Mouse (Mus musculus): Measurements from ENCODE around the gene Irf4. TPM values are rescaled to one million over a fixed set of nuclear protein-coding genes. Genes with fewer than 3 reads are reported as not detected.

Gene Irf4
- total RNA-seq, 1 experiment from 2014 or later: 0.50 TPM

DNA sequence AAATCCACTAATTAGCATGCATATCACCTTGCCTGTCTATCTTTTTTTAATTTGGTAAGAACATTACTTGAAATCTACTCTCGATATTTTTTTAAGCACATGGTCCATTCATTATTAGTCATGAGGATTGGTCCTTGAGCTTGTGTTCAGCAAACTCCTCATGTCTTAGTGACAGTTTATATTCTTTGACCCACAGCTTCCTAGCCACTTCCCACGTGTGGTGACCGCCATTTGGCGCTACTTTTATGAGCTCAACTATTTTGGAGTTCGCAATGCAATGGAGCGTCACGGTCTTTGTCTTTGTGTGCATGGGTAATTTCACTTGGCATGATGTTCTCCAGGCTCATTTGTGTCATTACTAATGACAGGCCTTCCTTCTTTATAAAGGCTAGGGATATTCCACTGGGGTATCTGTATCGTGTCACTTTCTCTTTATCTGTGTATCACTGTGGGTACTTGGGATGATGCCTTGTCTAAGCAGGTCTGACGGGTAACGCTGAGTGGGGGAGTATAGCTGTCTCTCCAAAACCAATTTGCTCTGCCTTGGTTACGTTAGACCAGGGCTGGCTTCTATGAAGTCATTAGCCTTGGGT is 9.9 kb downstream of the Irf4 start:
- ATAC-seq (replicated peaks; ENCODE audit: low read depth, poor library complexity, severe bottlenecking): no peak

DNA sequence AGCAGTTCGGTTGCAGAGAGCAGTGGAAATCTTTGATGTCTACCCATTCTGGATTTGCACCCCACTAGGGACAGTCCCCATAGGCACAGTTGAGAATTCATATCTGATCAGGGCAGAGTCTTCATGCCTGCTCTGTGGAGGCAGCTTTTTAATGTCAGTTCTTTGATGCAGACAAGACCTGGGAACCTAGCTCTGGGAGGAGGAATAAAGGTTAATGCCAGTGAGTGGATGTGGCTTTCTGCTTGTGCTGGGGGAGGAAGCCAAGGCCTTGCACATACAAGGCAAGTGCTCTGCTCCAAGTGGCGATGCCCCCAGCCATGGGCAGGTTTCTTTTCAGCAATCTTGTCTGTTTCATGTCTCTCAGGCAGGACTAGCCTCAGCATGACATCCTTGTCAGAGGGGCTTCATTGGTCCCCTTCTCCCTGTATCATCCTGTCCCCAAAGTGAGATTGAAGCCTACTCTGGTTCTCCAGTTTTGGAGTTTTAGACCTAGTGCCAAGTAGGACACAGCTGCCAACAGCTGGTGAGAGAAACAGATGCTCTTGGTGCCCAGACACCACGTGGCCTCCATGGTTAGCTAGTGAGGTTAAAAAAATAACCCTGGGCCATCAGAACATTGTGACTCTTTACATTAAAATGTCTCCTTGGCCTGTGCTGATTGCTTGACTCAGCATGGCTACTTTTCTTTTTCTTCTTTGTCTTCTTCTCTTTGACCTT is 11.5 kb downstream of the Irf4 start:
- no peak for ATAC-seq (replicated peaks; ENCODE audit: low read depth, poor library complexity, severe bottlenecking)

DNA sequence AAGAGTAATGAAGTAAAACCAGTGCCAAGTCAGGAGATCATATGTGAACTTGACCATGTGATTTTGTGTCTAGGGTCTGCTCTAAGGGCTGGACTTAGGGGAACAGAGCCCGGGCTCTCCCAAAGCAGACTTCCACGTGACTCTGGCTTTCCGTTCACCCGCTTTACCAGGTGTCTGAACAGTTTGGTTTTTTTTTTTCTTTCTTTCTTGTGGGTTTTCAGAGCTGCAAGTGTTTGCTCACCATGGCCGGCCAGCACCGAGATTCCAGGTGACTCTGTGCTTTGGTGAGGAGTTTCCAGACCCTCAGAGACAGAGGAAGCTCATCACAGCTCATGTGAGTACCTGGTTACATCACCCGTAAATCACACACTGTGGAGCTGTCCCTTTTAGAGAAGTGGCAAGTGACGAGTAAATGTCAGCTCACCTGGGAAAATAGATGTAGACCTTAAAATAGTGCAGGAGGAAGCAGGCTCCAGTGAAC is 12.2 kb downstream of the Irf4 start:
- ATAC-seq (replicated peaks; ENCODE audit: low read depth, poor library complexity, severe bottlenecking): no peak

DNA sequence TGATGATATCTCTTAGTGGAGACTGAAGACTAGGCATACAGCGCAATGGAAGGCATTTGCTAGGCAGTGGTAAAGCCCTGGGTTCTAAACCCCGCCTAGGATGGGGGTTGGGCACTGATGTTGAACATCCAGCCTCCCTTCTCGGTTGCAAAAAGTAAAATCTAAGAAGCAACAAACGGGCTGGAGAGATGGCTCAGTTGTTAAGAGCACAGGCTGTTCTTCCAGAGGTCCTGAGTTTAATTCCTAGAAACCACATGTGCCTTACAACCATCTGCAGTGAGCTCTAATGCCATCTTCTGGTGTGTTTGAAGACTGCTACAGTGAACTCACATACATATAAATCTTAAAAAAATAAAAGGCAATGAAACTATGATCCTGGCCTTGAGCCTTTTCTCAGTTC is 13.2 kb downstream of the Irf4 start:
- ATAC-seq (replicated peaks; ENCODE audit: low read depth, poor library complexity, severe bottlenecking): no peak

DNA sequence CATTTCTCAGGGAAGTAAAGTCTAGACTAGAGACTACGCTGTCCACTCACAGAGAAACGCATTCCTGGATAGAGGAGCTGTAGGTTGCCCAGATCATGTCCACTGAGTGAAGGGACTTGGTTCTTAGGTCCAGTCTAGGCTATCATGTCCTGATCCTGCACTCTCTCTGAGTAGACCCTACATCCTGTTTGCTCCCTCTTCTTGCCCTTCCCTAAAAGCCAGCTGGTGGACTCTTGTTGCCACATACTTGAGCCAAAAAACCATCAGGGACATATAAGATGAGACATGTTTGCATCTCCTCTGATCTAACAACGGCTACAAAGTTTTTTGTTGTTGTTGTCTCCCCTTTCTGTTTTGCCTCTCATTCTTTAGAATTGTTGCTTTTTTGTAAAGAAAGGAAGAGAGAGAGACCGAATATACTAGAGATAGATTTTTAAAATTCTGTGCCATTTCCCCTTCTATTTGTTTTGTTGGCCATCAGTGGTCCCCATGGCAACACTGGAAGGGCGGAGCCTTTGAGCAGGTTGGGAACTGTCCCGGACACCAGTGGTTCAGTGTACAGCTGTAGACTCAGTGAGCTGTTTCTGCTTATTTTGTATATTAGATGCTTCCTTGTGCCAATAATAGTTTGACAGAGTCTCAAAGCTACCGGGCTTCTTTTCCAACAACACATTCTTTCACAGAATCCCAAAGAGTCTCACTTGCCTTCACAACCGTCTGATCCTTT is 15.2 kb downstream of the Irf4 start:
- ATAC-seq (replicated peaks; ENCODE audit: low read depth, poor library complexity, severe bottlenecking): peak; percentile 45; the same call in 1 of the 2 replicates

DNA sequence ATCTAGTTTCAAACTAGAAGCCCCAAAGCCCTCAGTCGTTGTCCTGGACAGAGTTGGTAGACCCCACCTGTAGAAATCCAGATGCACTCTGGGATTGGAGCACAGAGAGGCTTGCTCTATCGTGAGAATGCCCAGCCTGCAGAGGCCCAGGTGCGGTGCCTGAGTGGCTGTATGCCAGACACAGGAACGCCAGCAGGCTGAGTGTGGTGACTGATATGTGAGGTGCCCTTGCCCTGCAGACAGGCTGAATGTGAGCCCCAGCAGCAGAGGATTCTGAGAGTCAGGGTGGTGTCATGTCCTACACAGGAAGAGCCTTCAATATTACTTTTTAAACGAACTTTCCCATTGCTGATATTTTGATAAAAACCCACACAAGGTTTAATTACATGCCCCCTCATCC is 16.9 kb downstream of the Irf4 start:
- no peak for ATAC-seq (replicated peaks; ENCODE audit: low read depth, poor library complexity, severe bottlenecking)

DNA sequence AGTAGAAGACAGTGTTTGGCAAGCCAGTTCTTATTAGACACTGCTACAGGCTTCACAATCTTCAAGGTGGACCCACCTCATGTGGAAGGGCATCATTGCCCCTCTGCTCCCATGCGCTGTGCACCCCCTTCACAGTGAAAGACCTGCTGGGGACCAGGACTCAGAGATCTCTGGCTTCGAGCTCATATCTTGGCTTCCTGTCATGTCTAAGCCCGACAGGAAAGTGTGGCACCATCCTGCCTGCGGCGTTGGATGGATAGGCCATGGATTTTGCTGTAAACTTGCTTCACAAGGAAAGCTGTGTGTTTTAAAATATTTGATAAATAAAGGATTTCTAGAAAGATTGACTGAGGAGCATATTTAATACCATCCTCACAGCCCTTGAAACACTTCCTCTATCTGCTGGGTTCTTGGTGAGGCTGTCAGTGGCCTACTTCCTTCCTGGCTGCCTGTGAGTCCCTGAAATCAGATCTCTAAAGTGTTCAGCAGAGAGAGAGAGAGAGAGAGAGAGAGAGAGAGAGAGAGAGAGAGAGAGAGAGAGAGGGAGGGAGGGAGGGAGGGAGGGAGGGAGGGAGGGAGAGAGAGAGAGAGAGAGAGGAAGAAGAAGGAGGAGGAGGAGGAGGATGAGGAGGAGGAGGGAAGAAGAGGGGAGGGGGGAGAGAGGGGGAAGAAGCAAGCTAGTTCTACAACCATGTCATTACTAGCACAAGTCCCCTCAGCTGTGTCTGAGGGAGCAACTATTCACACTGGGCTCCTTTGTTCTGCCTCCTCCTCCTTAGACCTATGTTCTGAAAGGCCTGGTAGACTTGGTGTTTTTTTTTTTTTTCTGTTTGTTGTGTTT is 17.8 kb downstream of the Irf4 start:
- ATAC-seq (replicated peaks; ENCODE audit: low read depth, poor library complexity, severe bottlenecking): peak; percentile 95

DNA sequence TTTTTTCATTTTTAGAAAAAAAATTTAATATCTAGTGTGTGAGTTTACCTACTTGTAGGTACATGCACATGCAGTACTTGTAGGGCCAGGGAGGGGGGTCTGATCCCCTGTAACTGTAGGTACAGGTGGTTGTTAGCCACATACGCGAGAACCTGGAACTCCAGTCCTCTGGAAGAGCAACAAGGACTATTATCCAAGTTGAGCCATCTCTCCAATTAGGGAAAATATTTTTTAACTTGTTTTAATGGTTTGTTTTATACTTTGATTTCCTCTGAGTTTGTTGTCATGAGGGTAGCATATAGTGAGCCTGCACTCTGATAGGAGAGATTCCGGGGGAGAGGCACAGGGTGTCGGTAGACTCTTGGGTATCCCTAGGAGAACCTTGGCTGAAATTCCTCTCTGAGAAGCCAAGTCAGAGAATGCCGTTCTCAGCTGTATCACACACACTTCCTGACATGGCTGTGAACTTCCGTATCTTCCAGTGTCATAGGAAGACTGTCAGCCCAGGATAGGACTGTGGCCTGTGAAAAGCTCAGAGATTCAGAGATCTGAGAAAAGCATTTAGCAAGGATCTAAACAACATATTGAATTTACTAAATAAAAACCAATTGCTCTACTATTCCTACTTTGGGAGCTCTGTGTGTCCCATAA is 18.6 kb downstream of the Irf4 start:
- no peak for ATAC-seq (replicated peaks; ENCODE audit: low read depth, poor library complexity, severe bottlenecking)

DNA sequence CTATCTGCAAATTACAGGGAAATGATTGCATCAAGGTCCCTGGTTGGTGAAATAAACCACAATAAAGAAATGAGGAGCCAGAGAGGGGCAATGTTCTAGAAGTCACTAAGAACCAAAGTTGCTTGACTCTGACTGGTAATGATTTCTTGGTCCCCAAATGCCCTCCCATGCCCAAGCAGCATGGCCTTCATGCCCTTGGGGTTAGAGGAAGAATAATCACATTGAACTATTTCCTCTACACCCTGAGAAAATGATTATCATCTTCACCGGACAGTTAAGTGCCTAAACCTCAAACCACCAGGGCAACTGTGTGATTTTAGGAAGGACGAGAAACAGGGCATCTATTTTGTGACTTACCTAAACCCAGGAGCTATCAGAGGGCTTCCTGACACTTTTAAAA is 27.0 kb downstream of the Irf4 start:
- peak; percentile 42; the same call in 1 of the 2 replicates for ATAC-seq (replicated peaks; ENCODE audit: low read depth, poor library complexity, severe bottlenecking)

DNA sequence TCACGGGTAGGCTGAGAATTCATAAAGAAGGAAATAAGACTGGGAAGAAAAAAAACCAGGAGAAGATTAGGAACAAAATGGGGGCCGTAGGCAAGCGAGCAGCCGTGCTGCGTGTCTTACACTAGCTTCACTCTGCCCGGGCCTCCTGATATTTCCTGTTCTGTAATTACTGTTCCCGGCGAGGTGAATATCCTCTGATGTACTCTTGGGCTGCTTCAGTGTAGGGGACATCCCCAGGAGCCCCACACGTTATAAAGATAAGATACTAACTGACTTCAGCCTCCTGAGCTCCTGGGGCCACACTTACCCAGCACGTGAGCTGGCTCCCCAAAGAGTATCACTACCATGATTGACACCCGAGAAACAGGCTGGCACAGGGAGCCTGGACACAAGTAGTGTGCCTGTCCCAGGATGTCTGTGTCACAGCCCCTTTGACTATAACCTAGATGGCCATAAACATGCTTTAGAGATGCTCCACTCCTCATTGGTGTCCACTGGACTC is 28.7 kb downstream of the Irf4 start:
- no peak for ATAC-seq (replicated peaks; ENCODE audit: low read depth, poor library complexity, severe bottlenecking)

DNA sequence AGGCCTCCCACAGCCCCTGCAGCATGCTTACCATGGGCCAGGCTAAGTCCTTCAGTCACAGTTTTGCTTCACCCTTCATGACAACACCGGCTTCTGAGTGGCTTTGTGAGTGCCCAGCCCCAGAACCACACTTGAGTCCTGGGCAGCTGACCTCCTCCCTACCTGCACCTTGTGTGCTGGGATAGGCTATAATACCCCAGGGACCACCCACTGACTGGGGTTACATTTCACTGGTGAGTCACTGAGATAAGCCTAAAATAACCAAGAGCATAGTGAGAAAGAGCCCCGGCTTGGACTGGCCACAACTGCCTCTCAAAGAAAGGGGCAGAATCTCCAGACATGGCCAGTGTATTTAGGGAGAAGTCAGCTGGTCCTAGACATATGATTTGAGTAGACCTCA is 32.9 kb downstream of the Irf4 start:
- no peak for ATAC-seq (replicated peaks; ENCODE audit: low read depth, poor library complexity, severe bottlenecking)

DNA sequence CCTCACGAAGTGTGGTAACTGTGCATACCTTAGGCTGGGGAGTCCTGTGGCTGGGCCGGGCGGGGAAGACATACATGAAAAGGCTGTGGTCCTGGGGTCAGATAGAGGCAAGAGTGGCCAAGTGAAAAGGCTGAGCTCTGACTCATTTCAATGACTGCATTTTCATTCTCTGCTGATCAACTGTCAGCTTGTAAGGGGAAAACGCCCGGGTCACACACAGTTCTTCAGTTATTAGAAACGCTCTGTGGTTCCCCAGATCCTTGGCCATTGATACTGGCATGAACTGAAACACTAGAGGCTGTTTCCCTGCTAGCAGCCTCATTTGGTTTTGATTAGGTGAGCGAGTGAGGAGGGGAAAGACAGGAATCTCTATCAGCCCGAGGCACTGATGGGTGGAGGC is 33.4 kb downstream of the Irf4 start:
- ATAC-seq (replicated peaks; ENCODE audit: low read depth, poor library complexity, severe bottlenecking): no peak

DNA sequence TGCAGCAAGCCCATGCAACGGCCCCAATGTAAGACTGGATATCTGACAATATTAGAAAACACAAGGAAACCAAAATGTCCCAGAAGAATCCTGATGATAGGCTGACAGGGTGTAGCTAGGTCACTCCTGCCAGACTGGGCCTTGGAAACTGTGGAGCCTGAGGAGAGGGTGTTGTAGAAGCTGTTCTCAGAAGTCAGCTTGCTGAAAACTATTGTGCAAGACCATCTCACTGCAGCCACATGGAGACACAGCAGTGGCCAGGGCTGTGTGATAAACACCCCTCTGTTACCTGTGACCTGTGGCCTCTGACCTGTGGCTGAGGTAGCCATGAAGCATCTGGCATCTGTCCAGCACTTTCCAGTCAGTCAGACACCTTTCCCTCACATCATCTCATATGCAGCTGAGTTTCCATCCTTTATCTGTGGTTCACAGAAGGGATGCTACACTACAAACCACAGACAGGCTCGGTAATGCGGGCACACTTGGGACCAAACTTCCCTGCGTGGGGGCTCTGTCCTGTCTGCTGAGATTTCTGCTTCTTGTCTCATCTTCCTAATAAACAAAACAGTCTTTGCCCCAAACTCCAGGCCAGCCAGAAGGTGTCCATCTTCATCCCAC is 36.5 kb downstream of the Irf4 start:
- 0 out of 2 replicates have a peak, but pooled peaks have one; percentile 1 for ATAC-seq (replicated peaks; ENCODE audit: low read depth, poor library complexity, severe bottlenecking)

DNA sequence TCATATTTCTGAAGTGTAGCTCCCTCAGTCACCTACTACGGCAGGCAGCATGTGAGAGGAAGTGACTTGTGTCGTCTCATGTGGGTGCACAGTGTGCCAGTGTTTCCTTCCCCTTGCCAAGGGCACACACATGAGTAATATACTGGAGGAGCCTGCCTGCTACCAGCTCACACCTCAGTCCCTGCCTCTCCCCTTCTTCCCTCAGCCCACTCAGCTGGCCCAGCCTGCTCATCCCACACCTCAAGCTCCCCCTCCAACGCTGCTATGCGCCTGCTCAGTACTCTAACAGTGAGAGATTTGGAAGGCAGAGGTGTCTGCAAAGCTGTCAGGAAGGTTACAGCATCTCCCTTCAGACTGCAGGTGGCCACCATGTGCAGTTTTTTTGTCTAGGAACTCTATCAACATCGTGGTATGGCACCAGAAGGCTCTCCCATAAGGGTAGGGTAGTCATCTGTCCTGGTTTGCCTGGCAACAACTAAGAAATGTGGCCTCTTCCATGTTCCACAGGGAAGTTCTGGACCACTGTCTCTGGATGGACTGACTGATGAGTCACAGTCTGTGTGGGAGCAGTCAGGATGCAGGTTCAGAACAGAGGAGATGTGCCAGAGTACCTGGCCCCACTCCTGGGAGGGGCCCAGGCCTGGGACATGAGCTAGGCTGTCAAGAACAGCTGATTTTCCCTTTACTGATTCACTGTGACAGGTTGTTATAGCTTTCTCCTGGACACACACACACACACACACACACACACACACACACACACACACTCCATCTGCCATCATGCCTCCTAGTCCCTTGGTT is 37.4 kb downstream of the Irf4 start:
- ATAC-seq (replicated peaks; ENCODE audit: low read depth, poor library complexity, severe bottlenecking): peak; percentile 92

DNA sequence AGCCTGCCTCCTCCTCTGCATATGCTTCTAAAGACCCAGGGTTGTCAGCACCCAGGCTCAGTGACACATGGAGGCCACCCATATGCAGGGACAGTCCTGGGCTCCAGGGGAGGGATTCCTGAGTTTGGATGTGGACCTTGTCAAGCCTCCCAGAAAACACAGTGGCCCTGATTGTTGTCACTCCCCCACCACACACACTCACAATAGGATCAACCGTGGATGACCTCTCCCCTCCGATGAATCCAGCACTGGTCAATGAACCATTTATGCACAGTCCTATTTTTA is 38.0 kb downstream of the Irf4 start:
- ATAC-seq (replicated peaks; ENCODE audit: low read depth, poor library complexity, severe bottlenecking): no peak

DNA sequence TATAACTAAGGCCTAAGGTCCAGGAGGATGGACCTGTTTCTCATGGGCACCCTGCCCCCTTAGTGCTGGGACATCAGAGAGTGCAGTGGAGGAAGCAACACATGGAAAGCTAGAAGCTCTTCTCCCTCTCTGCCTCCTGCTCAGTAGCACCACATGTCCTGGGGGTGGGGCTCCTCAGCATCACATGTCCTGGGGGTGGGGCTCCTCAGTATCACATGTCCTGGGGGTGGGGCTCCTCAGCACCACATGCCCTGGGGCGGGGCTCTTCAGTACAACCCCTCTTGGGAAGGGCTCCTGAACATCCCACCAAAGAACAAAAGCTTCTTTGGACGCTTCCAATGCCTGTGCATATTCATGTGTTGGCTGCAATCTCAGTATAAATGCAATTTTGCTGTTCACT is 38.5 kb downstream of the Irf4 start:
- no peak for ATAC-seq (replicated peaks; ENCODE audit: low read depth, poor library complexity, severe bottlenecking)

DNA sequence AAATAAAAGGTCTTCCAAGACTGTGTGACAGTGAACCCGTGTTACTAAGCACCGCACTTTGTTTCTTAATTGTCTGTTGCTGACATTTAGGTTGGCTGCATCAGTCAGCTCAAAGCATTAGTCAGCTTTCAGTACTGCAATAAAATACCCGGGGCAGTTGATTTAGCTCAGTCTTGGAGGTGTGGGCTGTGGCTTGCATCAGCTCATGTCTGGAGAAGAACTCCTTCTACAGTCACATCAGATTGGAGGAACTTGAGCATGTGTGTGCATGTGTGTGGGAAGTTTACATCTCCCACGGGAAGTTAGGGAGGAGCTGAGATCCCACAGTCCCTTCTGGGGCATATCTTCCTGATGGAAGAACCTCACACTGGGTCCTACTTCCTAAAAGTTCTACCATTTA is 38.9 kb downstream of the Irf4 start:
- ATAC-seq (replicated peaks; ENCODE audit: low read depth, poor library complexity, severe bottlenecking): no peak

DNA sequence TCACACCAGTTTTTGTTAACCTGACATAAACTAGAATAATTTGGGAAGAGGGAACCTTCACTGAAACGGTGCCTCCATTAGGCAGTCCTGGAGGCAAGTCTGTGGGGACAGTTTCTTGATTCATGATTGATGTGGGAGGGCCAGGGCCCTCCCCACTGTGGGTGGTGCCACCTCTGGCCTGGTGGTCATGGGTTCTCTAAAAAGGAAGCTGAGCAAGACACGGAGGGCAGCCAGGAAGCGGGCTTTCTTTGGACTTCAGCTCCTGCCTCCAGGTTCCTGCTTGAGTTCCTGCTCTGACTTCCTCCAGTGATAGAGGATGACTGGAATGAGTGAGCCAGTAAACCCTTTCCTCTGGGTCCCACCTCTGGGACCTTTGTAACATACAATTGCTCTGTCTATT is 39.4 kb downstream of the Irf4 start:
- ATAC-seq (replicated peaks; ENCODE audit: low read depth, poor library complexity, severe bottlenecking): no peak

DNA sequence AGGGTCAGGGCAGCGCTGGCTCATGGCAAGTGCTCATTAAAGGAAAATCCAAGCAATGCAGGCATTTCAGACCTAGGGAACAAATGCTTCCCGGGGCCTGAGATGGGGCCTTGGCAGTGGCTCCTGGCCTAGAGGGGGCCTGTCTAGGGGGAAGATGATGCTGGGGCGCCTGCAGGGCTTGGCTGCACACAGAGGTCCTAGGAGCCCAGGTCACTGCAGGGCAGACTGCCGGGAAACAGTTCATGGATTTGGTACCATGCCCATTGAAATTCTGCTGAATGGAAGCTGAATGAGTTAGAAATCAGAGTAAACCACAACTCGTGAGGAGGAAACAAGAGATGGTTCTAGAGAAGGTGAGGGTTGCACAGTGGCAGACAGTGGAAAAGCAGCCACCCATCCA is 41.0 kb downstream of the Irf4 start:
- ATAC-seq (replicated peaks; ENCODE audit: low read depth, poor library complexity, severe bottlenecking): no peak

All from common myeloid progenitor, adult 5-6 weeks (primary cell).